Mouse (Mus musculus) layer of hippocampus, postnatal 10 days (tissue): Measurements from ENCODE around the gene Bicdl1. TPM values are rescaled to one million over a fixed set of nuclear protein-coding genes. Genes with fewer than 3 reads are reported as not detected.
A peak's percentile ranks its signal among the peaks of the same experiment; 100 is the strongest.

Experiments
- DNase-seq, 2 experiments: peaks; one replicate each; pipeline ENCODE4 v3.0.0; 2021; ENCODE audit warnings: low spot score in 2 of 2
- microRNA-seq, 2 experiments: library from miRNA; unstranded; fragments of <30 nt; microRNA quantifications; one replicate each; pipeline ENCODE4 v1.2.0; 2021
- total RNA-seq, 2 experiments: library from RNA; stranded (reverse); gene quantifications; 2 replicates each; pipeline ENCODE4 v1.2.3; 2021

Gene Bicdl1
- total RNA-seq, 2 experiments from 2014 or later, result 92.7 to 96.1 TPM

- DNase-seq, result no peak
These were observed 103.3 kb downstream of the Bicdl1 start for GRCm38 (mm10) chr5:115628083-115628482.

- DNase-seq, result no peak
These were observed 105.1 kb downstream of the Bicdl1 start for GRCm38 (mm10) chr5:115626237-115626886.

DNA sequence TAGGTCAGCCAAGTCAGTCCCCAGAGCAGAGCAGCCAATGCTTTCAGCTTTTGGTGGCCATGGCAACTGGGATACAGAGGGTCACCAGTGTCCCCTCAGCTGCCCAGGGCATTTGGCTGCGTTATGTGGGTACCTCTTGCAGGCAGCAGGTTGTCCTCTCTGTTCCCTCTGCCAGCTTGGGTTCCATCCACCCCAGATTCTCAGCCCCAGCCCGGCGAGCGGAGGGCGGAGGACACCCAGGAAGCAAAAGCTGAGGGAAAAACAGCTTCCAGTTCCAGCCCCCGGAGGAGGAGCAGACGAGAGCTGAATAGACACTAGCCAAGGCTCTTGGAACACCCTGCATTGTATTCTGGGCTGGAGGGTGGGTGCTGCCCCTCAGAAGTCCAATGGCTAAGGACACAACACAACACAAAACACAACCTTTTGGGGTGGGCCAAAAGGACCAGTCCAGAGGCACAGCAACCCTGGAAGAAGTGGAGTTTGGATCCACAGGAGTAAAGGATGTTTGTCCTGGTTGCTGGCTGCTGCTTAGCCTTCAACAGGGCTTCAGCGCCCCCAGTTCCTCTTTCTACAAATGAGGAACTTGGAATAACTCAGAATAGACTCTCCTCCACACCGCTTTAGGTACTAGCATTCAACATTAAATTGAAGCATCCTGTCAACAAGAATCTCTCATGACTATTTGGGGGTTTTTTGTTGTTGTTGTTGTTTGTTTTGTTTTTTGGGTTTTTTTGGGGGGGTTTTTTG, 107.6 kb downstream of the Bicdl1 start:
- DNase-seq, result peak; percentile 45 to 46

DNA sequence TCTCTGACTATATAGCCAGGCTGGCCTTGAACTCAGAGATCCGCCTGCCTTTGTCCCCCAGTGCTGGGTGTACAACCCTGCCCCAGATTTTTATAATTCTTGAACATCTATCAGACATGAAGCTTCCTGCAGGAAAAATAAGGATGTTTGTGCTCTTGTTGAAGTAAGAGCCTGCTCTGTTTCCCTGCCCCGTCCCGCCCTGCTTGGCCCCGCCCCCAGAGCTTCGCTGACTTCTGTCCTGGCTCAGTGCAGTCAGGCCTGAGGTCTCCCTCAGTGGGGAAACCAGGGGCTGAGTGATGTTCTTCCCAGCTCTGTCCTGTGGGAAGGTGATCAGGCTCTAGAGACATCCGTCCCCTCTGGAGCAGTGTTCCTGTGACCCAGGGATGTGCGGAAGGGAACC, 108.7 kb downstream of the Bicdl1 start:
- no peak for DNase-seq

GRCm38 (mm10) chr5:115619690-115620089, 111.7 kb downstream of the Bicdl1 start:
- DNase-seq, result no peak

GRCm38 (mm10) chr5:115614948-115615347, 116.5 kb downstream of the Bicdl1 start:
- peak; percentile 50 to 53 for DNase-seq

DNA sequence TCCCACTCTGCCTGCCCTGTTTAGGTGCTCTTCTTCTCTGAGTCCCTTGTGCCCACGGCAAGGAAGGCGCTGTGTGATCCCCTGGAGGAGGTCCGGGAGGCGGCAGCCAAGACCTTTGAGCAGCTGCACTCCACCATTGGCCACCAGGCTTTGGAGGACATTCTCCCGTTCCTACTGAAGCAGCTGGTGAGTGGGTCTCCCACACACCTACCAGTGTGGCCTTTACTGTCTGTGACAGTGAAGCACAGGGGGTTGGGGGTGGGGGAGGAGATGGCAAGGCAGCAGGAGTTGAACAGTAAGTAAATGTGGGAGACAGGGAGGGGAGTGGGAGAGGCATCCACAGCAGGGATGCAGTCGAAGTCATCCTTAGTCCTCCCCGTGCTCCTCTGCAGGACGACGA, 118.1 kb downstream of the Bicdl1 start:
- no peak for DNase-seq

- DNase-seq, result no peak
These were observed 119.9 kb downstream of the Bicdl1 start for GRCm38 (mm10) chr5:115611566-115611965.

DNA sequence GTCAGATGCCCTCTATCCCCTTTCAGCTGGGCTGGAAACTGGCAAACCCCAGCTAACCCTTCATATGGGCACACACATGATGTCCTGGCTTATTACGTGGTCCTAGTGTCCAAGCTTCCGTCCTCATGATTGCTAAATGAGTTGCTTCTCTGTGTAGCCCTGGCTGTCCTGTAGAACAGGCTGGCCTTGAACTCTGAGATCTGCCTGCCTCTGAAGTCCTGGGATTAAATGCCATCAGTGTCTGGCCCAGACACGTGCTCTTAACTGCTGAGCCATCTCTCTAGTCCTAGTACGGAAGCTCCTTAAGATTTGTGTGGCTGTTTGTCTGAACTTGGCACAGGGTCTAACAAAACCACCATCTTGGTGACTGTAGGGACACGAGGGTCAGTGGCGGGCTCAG, 127.9 kb downstream of the Bicdl1 start:
- no peak for DNase-seq

Small RNAs within 50 kb of the gene (microRNA-seq; reads per million reads assigned to microRNA genes)
- gene Mir7030, result 0.59 to 0.67 reads per million in 2 experiments

Other genes starting within 250 kb of the Bicdl1 start
- 10 to 100 TPM; 25.8 to 29.8 TPM for gene Sirt4, start 246.9 kb downstream of the Bicdl1 start, total RNA-seq
- 10 to 100 TPM; 30.0 to 30.8 TPM for gene Pxn, start 224.9 kb downstream of the Bicdl1 start, total RNA-seq
- 100 to 1,000 TPM; 458 to 467 TPM for gene Rplp0, start 172.2 kb downstream of the Bicdl1 start, total RNA-seq
- gene Gcn1l1, start 166.4 kb downstream of the Bicdl1 start, total RNA-seq, result 10 to 100 TPM; 76.4 to 96.2 TPM
- gene Rab35, start 99.7 kb downstream of the Bicdl1 start, total RNA-seq, result 10 to 100 TPM; 84.0 to 91.4 TPM
- 10 to 100 TPM; 42.8 to 52.6 TPM for gene Cit, start 113.7 kb upstream of the Bicdl1 start, total RNA-seq